Mouse (Mus musculus) MEL (cell line): ENCODE measurements around the gene Sart3.
A peak's percentile ranks its signal among the peaks of the same experiment; 100 is the strongest.

Experiments
- CHD2 ChIP-seq: IDR thresholded peaks from 2 replicates; pipeline ENCODE4 v1.6.1; 2011; ENCODE audit warnings: low read length, improper control_type of control experiment
- CTCF ChIP-seq, 3 experiments: IDR thresholded peaks in 2 of 3; conservative IDR thresholded peaks in 1 of 3; 2 replicates each; pipeline ENCODE4 v1.5.1; 2011 to 2012; ENCODE audit warnings: low read length in 3 of 3, low read depth in 2 of 3, mild to moderate bottlenecking in 2 of 3, improper control_type of control experiment in 1 of 3, inconsistent platforms in 1 of 3, mixed read lengths in 1 of 3, moderate library complexity in 1 of 3; ENCODE audit not compliant: control insufficient read depth in 1 of 3, insufficient read depth in 1 of 3, poor library complexity in 1 of 3, severe bottlenecking in 1 of 3
- HCFC1 ChIP-seq: IDR thresholded peaks from 2 replicates; pipeline ENCODE4 v1.6.1; 2012; ENCODE audit warnings: low read depth, mild to moderate bottlenecking, inconsistent platforms, low read length, improper control_type of control experiment, moderate library complexity
- JUND ChIP-seq: IDR thresholded peaks from 2 replicates; pipeline ENCODE4 v1.6.1; 2011; ENCODE audit warnings: low read depth, mild to moderate bottlenecking, improper control_type of control experiment, low read length
- MAX ChIP-seq: IDR thresholded peaks from 2 replicates; pipeline ENCODE4 v1.6.1; 2011; ENCODE audit warnings: low read length, improper control_type of control experiment
- POLR2A ChIP-seq, 2 experiments: IDR thresholded peaks; 2 replicates each; pipeline ENCODE4 v1.6.1; 2011 to 2012; ENCODE audit warnings: low read length in 2 of 2, mild to moderate bottlenecking in 2 of 2, control low read depth in 1 of 2, improper control_type of control experiment in 1 of 2, low read depth in 1 of 2, moderate library complexity in 1 of 2; ENCODE audit not compliant: control insufficient read depth in 1 of 2, insufficient read depth in 1 of 2, poor library complexity in 1 of 2
- RCOR1 ChIP-seq: IDR thresholded peaks from 2 replicates; pipeline ENCODE4 v1.6.1; 2012; ENCODE audit warnings: low read depth, mild to moderate bottlenecking, inconsistent platforms, low read length, improper control_type of control experiment
- TAL1 ChIP-seq: IDR thresholded peaks from 2 replicates; pipeline ENCODE4 v1.6.1; 2012; ENCODE audit warnings: mild to moderate bottlenecking, inconsistent platforms, low read length, moderate library complexity, mixed read lengths
- ZC3H11A ChIP-seq: IDR thresholded peaks from 2 replicates; pipeline ENCODE4 v1.6.1; 2012; ENCODE audit warnings: low read depth, mild to moderate bottlenecking, inconsistent platforms, low read length, improper control_type of control experiment
- ZNF384 ChIP-seq: IDR thresholded peaks from 2 replicates; pipeline ENCODE4 v1.6.1; 2012; ENCODE audit warnings: low read depth, mild to moderate bottlenecking, inconsistent platforms, low read length, improper control_type of control experiment

DNA sequence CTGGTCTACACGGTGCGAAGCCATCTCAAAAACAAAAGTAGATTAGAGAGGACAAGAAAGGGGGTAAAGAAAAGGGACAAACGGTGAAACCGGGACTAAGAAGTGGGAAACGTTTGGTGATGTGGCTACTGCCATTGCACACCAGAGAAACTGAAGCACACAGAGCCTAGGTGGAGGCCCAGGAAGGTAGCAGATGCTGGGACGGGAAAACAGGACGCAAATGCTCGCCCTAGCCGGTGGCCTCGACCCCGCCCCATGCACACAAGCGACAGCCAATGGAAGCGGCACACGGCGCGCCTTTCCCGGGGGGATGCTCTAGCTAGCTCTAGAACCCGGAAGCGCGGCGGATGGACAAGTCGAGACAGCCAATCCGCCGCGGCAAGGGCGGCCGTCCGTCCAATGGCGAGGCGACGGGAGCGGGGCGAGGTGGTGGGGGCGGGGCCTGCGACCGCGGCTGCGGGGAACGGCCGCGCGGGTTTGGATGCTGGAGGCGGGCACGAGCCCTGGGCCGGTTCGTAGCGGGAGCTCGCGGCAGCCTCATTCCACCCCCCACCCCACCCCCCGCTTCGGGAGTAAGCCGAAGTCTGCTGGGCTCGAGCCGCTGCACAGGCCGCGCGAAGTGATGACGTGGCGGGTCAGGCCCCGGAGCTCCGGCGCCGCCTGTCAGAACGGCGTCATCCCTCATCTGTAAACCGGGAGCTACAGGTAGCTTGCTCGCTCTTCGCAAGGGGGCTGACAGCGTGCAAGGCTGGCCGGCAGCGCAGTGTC, 36.8 kb downstream of the Sart3 start, which contains the start of gene Ficd:
- TF ChIP-seq CTCF (IDR thresholded peaks at IDR 0.05 in 2 of 3, conservative IDR thresholded peaks at IDR 0.05 in 1 of 3; ENCODE audit: control insufficient read depth in 1 of 3, insufficient read depth in 1 of 3, low read depth in 2 of 3, low read length in 3 of 3, poor library complexity in 1 of 3, severe bottlenecking in 1 of 3) (no peak), CHD2 (no peak; the same call in 1 of the 2 replicates), JUND (no peak), TAL1 (no peak), ZC3H11A (no peak; the same call in 1 of the 2 replicates), ZNF384 (no peak), HCFC1 (peak; percentile 78), MAX (peak; percentile 29), RCOR1 (no peak), POLR2A (IDR thresholded peaks at IDR 0.05; ENCODE audit: control insufficient read depth in 1 of 2, insufficient read depth in 1 of 2, low read depth in 1 of 2, low read length in 2 of 2, poor library complexity in 1 of 2) (peak; percentile 54 to 86; a peak in 3 of 4 replicates)
